Mouse (Mus musculus): Measurements from ENCODE around the gene Cat.
A peak's percentile ranks its signal among the peaks of the same experiment; 100 is the strongest.

Gene Cat

GRCm38 (mm10) chr2:103477456-103477855 lies 7.5 kb downstream of the Cat start:
- DNase-seq (ENCODE audit: low read depth): no peak

GRCm38 (mm10) chr2:103476657-103477056 lies 8.3 kb downstream of the Cat start:
- no peak for DNase-seq (ENCODE audit: low read depth)

DNA sequence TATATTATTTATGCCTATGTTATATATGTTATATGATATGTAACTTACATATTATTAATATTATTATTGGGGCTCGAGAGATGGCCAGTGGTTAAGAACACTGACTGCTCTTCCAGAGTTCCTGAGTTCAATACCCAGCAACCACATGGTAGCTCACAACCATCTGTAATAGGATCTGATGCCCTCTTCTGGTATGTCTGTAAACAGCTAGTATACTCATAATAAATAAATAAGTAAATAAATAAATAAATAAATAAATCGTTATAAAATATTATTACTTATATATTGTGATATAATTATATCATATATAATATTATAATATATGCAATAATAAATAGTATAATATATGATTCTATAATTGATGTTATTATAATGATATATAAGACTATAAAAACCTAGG lies 8.8 kb downstream of the Cat start:
- DNase-seq (ENCODE audit: low read depth): no peak

GRCm38 (mm10) chr2:103473362-103473761 lies 11.6 kb downstream of the Cat start:
- DNase-seq (ENCODE audit: low read depth): no peak

DNA sequence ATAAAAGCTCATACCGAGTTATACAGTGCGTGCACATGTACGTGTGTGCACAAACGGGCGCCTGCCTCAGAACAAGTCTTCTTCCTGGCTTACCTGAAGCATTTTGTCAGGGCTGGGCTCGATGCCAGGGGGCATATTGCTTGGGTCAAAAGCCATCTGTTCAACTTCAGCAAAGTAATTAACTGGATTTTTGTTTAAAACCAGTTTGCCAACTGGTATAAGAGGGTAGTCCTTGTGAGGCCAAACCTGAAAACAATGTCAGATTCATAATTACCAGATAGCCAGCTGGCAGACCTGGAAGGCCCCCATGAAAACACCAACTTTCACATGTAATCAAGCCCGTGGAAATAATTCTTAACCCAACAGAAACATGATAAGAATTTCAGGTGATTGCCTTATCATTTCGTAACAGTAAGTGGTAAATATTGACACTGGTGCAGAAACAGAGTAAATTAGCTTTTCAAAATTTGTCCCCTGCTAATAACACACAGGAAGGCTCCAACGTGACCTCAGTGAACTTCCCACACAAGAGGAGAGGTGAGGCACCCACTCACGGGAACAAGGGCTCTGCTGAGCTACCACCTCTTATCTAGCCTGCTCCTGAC lies 17.9 kb downstream of the Cat start:
- no peak for DNase-seq (ENCODE audit: low read depth)

DNA sequence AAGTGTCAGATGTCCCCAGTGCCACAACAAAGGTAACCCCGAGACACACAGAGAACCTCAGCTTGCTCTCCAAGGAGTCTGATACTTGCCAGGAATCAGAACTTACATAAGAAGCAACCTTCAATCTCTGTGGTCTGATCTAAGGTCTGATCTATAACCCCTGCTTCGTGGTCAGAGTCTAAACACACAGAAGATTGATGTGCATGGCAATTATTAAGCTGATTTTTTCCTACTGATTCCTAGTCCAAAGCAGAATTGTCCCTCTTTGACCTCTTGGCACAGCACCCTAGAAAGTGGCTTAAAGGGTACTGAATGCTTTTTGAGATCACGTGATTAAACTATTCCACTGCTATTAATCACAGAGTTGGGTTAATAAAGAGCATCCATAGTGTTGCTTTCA lies 18.7 kb downstream of the Cat start:
- no peak for DNase-seq (ENCODE audit: low read depth)

DNA sequence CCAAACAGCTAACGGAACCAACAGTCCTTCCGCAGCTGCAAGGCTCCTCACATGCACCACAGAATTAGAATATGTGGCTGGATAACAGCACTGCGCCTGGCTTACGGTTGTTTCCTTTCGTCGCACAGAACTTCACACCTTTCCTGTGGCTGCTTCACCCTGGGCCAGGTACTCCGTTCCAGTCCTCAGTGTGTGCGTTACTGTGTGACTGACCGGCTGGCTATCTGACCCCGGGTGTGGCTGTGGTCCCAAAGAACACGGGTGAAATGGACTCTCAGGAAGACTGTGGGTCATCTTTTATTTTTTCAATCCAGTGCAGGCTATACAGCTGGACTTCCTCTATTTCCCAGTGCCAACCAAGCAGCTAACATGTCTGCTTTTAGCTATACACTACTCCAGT lies 19.5 kb downstream of the Cat start:
- DNase-seq (ENCODE audit: low read depth): no peak

- no peak for DNase-seq (ENCODE audit: low read depth)
These were observed 20.4 kb downstream of the Cat start for GRCm38 (mm10) chr2:103464524-103464923.

DNA sequence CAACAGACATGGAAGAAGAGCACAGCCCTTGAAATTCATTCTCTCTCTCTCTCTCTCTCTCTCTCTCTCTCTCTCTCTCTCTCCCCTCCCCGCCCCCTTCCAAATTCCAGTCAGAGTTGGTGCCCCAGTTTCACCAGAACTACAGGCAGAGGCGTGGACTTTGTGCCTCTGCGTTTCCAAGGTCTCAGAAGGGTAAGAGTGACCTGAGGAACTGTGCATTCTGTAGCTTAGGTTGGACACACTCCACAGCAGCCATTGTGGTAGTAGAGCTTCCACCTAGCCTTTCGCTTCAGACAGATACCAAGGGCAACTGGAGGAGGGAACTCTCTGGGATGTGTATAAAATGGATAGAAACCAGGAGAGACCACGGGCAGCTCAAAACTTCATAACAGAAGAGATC lies 22.2 kb downstream of the Cat start:
- DNase-seq (ENCODE audit: low read depth): no peak

GRCm38 (mm10) chr2:103461743-103462142 lies 23.2 kb downstream of the Cat start:
- no peak for DNase-seq (ENCODE audit: low read depth)

GRCm38 (mm10) chr2:103461210-103461609 lies 23.8 kb downstream of the Cat start:
- DNase-seq (ENCODE audit: low read depth): no peak

GRCm38 (mm10) chr2:103459069-103459468 lies 25.9 kb downstream of the Cat start:
- no peak for DNase-seq (ENCODE audit: low read depth)

DNA sequence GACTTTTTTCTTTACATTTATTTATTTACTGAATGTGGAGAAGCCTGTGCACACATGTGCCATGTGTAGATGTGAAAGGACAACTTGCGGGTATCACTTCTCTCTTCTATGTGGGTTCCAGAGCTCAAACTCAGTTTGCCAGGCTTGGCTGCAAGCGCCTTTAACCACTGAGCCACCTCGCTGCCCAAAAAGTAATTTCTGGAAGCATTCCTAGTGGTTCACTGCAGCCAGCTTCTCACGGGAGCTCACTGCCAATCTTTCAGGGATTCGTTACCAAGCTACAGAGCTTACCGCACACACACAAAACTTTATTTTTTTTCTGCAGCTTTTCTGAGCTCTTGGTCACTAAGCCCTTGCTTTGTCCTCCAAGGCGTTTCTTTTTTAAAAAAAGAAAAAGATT lies 27.3 kb downstream of the Cat start:
- no peak for DNase-seq (ENCODE audit: low read depth)

GRCm38 (mm10) chr2:103457048-103457447 lies 27.9 kb downstream of the Cat start:
- DNase-seq (ENCODE audit: low read depth): peak; percentile 22

DNA sequence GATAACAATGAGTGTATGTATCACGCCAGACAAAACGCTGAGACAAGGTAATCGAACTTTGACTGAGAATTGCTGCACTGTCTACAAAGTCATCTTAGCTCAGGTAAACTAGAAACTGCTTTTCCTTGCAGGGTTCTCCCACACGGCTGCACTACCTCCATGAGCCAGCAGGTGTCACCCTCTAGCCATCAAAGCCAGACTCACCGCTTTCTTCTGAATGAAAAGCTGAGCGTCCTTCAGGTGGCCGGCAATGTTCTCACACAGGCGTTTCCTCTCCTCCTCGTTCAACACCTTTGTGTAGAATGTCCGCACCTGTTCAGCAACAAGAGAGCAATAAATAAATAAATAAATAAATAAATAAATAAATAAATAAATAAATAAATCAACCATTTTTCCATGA lies 28.3 kb downstream of the Cat start:
- peak; percentile 89 for DNase-seq (ENCODE audit: low read depth)

- no peak for DNase-seq (ENCODE audit: low read depth)
These were observed 29.2 kb downstream of the Cat start for GRCm38 (mm10) chr2:103455748-103456147.

DNA sequence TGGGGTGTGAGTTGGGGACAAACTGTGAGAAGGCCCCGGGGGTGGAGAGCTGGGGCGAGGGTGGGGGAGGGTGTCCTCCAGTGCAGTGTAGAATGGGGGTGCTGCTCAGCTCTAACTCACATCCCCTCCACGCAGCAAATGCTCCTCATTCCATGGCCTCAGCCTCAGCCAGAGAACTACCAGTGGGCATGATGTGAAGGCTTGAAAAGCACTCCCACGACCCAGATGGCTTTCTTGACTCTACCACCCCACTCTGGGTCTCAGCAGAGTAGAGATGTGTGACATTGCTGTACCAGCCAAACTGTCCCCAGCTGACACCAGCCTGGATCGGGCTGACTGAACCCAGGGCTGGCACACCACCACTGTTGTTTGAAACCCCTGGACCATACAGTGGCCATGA lies 32.4 kb downstream of the Cat start:
- no peak for DNase-seq (ENCODE audit: low read depth)

GRCm38 (mm10) chr2:103450267-103450666 lies 34.7 kb downstream of the Cat start:
- no peak for DNase-seq (ENCODE audit: low read depth)

- DNase-seq (ENCODE audit: low read depth): no peak
These were observed 35.1 kb downstream of the Cat start for GRCm38 (mm10) chr2:103449813-103450212.

DNA sequence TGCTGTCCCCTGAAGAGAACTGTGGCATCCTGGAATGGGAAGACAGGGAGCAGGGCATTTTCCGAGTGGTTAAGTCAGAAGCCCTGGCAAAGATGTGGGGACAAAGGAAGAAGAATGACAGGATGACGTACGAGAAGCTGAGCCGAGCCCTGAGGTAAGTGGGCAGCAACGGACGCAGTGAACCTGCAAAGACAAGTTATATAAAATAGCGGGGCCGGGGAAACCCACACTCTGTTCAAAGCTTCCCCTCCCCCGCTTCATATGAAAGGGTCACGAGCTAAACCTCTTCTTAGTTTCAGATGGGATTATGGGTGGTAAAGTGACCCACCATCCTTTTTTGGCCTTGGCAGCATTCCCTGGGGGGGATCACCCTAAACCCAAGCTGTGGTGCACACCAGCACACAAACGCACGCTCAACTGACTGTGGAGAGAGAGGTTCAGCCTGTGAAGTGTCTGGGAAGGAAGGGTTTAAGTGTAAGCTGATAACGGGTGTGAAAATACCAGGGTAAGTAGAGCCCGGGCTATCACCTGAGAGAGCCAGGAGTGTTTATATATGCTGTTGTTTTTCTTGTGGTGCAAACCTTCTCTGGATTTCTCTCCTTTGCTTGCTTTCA lies 35.9 kb downstream of the Cat start:
- no peak for DNase-seq (ENCODE audit: low read depth)

DNA sequence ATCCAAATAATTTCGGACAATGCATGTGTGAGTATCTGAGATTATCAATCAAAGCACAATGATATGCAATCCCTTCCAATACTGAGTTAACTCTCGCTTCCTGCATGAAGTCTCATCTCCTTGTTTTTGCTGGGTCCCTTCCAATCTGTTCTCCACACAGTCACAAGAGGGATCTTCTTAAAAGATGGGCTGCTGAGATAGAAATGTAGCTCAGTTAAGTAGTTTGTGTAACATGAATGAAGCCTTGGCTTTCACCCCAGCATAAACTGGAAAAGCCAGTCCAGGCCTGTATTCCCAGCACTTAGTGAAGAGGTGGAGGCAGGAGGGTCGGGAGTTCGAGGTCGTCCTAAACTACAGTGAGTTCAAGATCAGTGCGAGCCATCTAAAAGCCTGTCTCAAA lies 38.6 kb downstream of the Cat start:
- no peak for DNase-seq (ENCODE audit: low read depth)

GRCm38 (mm10) chr2:103445776-103446175 lies 39.2 kb downstream of the Cat start:
- DNase-seq (ENCODE audit: low read depth): peak; percentile 69

- DNase-seq (ENCODE audit: low read depth): peak; percentile 60
These were observed 45.2 kb downstream of the Cat start for GRCm38 (mm10) chr2:103439710-103440109.

- no peak for DNase-seq (ENCODE audit: low read depth)
These were observed 45.8 kb downstream of the Cat start for GRCm38 (mm10) chr2:103439071-103439622.

Measured in naive thymus-derived CD4-positive, alpha-beta T cell, adult 2 months (primary cell).